Mouse (Mus musculus): Measurements from ENCODE around the gene Taf3. TPM values are rescaled to one million over a fixed set of nuclear protein-coding genes. Genes with fewer than 3 reads are reported as not detected.

Taf3 gene
- 10 to 100 TPM; 12.9 to 13.9 TPM for total RNA-seq (2021)

DNA sequence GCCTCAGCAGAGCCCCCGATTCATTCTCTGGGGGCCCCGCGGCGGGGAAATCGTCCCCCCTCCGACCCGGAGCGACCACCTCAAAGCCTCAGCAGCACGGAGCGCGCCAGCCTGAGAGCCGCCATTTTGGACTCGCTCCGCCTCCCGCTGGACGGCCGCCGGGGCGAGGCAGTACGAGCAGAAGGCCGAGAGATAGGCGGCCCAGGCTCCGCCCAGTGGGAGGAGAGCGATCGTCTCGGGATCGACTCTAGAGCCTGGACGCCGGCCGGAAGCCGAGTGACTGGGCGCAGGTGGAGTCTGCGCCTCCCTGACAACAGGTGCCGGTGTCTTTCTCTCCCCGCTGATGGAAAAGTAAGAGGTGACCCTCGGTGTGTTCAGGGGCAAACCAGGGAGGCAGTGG, at the start of gene Taf3:
Gene Taf3, minus strand, starts transcription at position 136 of the 400 bp plus-strand sequence.
- peak; percentile 81 to 86 for DNase-seq (ENCODE audit: extremely low spot score in 1 of 2, low spot score in 1 of 2)

DNA sequence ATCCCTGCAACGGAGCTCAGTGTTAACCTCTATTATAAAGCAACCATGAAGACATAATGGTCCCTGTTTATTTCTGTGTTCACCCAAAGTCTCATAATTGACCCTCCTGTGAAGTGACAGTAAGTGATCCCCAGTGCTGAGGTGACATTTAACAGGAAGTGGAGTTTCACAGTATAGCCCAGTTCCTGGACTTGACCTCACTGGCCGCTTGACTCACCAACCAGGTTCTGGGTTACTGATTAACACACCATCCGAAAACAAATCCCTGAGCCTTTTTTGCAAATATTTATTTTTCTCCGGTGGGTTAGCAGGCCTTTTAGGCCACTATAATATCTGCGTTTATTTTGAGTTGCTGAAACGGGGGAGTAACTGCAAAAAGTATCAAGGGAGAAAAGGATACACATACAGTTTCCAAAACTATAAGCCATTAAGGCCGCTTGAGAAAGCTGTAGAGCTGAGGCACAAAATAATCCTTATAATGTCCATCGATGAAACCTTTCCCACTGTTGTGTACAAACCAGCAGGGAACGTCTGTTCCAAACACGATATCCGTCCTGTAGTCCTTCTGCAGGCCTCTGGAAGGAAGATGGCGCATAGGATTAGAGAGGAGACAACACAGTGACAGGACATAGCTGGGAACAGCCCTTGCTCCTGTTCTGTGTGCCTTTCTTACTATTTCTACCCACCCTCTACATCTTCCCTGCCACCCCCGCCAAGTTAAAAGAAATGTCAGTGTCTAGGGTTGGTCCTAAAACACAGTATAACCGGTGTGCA, 46.1 kb upstream of the Taf3 start:
- DNase-seq (ENCODE audit: extremely low spot score in 1 of 2, low spot score in 1 of 2), result no peak

DNA sequence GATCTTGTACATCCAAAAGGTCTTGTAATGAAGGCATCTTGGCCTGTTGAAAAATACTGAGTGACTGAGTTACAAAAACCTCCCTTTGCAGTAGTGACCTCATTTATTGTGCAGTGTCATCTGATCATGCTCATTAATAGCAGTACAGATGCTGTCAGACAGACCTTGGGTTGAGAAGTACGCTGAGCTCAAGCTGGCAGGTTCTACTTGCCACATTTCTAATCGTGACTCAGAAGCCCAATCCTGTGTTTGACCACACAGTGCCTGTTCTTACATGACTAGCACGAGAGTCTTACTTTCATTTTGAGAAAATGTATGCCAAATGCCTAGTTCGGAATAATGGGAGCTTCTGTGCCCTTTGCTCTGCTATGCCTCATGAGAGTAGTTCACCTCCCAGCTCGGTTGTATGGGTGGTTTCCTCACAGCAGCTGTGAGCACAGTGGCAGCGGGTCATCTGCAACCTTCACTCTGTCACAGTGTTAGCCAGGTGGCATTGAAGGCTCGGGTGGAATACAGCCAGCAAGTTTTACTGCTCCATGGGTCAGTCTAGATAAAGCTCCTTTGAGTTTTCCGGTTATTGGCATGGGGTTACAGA, 39.0 kb upstream of the Taf3 start:
- no peak for DNase-seq (ENCODE audit: extremely low spot score in 1 of 2, low spot score in 1 of 2)

GRCm38 (mm10) chr2:10082737-10083136, 34.3 kb upstream of the Taf3 start:
- DNase-seq (ENCODE audit: extremely low spot score in 1 of 2, low spot score in 1 of 2), result no peak

DNA sequence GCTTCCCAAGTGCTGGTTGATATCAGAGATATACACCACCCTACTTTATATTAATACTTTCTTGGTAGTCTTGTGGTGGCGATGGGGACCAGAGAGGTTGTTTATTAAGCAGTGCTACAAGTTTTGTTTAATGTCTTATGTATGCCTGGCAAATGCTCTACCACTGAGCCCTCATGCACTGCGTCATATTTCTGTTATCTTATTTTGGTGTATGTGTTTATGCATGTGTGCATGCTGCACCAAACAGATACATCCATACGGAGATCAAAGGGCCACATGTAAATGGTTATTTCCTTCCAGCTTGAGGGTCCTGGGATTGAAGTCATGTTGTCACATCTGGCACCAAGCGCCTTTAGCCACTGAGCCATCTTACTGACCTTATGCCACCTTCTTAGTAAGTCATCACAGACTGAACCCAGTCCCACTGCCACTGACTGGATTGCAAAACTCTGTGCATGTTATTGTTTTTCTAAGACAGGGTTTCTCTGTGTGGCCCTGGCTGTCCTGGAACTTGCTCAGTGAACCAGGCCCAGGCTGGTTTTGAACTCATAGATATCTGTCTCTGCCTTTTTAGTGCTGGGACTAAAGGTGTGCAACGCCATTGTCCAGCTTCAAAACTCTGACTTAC, 33.2 kb upstream of the Taf3 start:
- no peak for DNase-seq (ENCODE audit: extremely low spot score in 1 of 2, low spot score in 1 of 2)

DNA sequence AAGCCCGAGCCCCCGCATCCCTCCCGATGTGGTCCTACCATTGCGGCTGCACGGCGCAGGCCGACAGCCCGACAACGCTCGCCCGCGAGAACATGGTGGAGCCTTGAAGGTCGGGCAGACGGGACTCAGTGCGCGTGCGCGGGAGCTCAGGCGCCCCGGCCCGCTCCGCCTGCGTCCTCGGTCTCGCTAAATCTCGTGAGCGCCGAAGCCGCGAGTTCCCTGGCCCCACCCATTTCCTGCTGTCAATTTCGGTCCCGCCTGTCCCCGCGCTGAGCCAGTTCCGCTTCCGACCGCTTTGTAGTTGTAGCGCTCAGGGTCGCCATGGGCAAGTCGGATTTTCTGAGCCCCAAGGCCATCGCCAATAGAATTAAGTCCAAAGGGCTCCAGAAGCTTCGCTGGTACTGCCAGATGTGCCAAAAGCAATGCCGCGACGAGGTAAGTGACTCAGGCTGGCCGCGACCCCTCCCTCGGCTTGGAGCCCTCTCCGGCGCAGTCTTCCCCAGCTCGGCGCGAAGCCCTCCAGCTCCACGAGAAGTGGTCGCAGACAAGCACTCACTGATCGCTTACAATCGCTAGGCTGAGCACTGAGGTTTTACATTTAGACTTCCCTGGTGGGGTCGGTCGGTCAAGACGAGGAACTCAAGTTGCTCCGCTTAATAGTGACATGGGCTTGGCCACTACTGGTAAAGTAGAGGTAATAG, 32.1 kb upstream of the Taf3 start, which contains the start of the genes Atp5c1 and Kin:
Gene Atp5c1, minus strand, starts transcription at position 201 of the 701 bp plus-strand sequence.
Gene Kin, plus strand, starts transcription at position 284 of the 701 bp plus-strand sequence.
- DNase-seq (ENCODE audit: extremely low spot score in 1 of 2, low spot score in 1 of 2), result peak; percentile 92 to 94

- DNase-seq (ENCODE audit: extremely low spot score in 1 of 2, low spot score in 1 of 2), result peak in 1 of 2 experiments; percentile 21
Observed at GRCm38 (mm10) chr2:10079745-10080309, 31.4 kb upstream of the Taf3 start.

DNA sequence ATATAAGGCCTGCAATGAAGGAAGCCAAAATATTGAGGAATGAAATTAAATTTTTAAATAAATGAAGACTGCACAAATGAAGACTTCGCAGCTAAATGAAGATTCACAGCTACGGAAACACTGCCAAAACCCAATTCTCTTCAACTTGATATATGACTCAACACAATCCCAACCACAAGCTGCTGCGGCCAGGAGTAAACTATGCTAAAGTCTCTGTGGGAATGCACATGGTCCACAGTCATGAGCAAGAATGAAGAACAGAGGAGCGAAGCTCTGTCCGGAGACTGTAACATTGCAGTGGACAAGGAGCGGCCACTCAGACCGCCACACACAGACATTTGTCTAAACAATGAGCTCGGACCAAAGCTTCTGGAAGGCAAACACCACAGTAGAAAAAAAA, 28.3 kb upstream of the Taf3 start:
- no peak for DNase-seq (ENCODE audit: extremely low spot score in 1 of 2, low spot score in 1 of 2)

DNA sequence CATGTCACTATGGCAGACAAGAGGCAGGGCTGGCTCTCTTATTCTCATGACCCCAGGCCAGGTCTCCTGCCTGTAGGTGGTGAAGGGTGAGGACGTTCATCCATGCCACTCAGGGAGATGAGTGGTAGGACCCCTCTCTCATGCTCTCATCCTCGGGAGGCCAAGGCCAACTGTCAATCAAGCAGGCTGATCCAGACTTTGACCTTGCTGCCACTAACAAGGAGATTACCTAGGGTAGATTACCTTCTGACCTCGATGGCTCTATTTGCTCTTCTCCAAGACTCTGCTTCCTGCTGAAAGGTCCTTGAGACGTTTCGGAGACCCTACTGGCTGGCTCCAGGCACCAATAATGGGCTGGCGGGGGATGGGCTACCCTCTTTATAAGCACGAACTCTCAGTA, 26.1 kb upstream of the Taf3 start:
- no peak for DNase-seq (ENCODE audit: extremely low spot score in 1 of 2, low spot score in 1 of 2)

GRCm38 (mm10) chr2:10071751-10072150, 23.4 kb upstream of the Taf3 start:
- no peak for DNase-seq (ENCODE audit: extremely low spot score in 1 of 2, low spot score in 1 of 2)

DNA sequence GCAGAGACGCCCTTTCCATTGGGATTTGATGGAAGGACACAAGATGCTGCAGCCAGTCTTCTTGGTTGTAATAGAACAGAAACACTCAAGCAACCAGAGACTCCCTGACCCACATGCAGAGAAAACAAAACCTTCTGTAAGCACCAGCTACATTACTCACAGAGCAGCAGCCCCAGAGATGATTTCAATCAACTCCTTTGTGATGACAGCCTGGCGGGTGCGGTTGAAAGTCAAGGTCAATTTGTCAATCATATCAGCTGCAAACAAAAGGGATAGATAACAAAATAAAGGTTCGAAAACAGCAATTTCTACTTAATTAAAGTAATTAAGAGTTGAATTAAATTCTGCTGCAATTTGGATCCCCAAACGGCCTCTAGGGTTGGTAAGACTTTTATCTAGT, 10.4 kb upstream of the Taf3 start:
- DNase-seq (ENCODE audit: extremely low spot score in 1 of 2, low spot score in 1 of 2), result no peak

GRCm38 (mm10) chr2:10051996-10052395, 3.6 kb upstream of the Taf3 start:
- DNase-seq (ENCODE audit: extremely low spot score in 1 of 2, low spot score in 1 of 2), result no peak

- no peak for DNase-seq (ENCODE audit: extremely low spot score in 1 of 2, low spot score in 1 of 2)
Observed at GRCm38 (mm10) chr2:10050878-10051277, 2.5 kb upstream of the Taf3 start.

DNA sequence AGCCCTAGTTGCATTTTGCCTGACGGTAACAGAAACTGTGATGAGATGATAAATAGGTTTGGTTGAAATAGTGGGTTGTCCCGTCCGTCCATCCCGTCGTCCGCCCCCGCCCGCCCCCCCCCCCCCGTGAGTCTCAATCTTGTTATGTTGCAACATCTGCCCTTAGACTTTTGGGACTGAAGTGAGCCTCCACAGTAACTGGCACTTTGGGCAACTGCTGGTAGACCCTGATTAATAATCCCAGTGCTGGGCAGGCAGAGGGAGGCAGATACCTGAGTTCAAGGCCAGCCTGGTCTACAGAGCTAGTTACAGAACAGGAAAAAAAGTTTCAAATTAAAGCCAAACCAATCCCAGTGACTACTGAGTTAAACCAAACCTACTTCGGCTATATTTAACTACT, 1.1 kb upstream of the Taf3 start:
- no peak for DNase-seq (ENCODE audit: extremely low spot score in 1 of 2, low spot score in 1 of 2)

DNA sequence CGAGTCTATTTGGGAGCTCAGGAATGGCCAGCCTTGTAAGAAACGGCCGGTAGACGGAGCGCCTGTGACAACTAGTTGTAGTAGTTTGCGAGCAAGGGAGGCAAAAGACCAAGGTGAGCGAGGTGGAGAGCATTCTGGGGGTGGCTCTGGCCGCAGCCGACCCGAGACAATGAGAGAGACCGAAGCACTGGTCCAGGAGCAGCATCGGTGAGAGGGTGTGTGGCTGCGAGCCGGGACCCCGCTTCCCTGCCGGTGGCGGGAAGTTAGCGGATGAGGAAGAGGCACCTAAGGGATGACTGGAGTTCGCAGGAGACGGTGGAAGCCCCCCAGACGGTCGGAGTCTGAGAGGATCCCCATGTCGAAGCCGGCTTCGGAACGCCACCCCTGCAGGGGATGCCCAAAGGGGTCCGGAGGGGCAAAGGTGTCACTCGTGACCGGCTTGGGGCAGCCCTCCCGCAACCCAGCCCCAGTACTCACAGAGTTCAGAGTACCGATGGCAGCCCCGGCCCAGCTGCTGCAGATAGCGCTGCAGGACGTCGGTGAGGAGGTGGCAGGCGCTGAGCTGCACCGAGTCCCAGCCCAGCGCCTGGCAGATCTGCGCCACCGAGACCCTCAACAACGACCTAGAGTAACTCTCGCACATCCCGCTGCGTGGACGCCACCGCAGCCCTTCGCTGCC, 499 bp downstream of the Taf3 start:
- peak; percentile 10 to 37 for DNase-seq (ENCODE audit: extremely low spot score in 1 of 2, low spot score in 1 of 2)

DNA sequence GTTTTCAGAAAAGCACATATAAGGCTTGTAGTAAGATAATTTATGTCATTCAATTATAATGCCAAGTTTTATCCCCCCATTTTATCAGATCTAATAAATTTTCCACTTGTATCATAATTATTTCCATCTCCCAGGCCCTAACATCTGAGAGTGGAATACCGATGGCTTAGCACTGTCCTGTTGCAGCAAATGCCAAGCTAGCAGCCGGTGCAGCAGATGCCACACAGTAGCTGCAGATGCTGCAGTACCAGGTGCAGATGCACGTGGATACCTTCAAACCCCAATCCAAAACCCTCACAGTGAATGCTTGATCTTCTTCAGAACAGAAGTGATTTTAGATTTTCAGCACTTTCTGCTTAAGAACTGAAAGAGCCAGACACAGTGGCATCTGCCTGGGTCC, 13.4 kb downstream of the Taf3 start:
- no peak for DNase-seq (ENCODE audit: extremely low spot score in 1 of 2, low spot score in 1 of 2)

- DNase-seq (ENCODE audit: extremely low spot score in 1 of 2, low spot score in 1 of 2), result no peak
Observed at GRCm38 (mm10) chr2:10033684-10034083, 14.7 kb downstream of the Taf3 start.

GRCm38 (mm10) chr2:10029755-10030154, 18.6 kb downstream of the Taf3 start:
- DNase-seq (ENCODE audit: extremely low spot score in 1 of 2, low spot score in 1 of 2), result no peak

DNA sequence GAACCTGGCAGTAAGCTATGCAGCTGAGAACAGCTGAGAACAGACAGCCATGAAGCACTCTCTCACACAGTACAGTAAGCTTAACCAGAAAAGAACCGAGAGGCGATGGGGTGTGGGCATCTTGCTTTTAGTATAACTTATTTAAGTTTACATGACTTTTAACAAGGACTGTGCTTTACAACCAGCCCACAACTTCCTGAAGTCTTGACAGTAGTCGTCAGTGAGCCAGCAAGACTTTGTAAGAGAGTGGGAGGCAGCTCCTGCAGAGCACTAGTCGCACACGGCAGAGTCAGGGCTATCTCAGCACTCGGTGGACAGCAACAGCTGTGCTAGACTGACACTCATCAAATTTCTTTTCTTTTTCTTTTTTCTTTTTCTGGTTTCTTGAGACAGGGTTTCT, 24.1 kb downstream of the Taf3 start:
- DNase-seq (ENCODE audit: extremely low spot score in 1 of 2, low spot score in 1 of 2), result no peak

DNA sequence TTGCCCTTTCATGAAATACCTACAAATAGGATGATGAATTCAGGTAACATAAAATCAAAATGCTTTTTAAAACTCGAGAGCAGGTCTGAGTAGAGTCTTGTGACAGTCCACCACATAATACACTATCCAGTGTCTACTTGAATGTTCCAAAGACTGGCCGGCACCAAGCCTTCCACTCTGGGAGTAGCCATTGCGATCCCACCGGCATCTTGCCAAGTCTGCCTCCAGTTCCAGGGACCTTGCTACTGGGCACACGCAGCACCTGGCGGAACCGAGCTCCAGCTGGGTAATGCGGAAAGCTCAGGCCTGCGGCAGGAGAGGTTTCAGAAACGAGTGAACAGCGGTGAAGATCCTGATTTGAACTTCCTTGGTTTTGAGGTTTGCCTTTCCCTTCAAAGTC, 27.1 kb downstream of the Taf3 start:
- no peak for DNase-seq (ENCODE audit: extremely low spot score in 1 of 2, low spot score in 1 of 2)
